Mouse (Mus musculus): ENCODE results near the gene Usp43. TPM values are rescaled to one million over a fixed set of nuclear protein-coding genes. Genes with fewer than 3 reads are reported as not detected.

The Usp43 gene
- polyA plus RNA-seq, 1 experiment from 2014 or later: 2.8 TPM

DNA sequence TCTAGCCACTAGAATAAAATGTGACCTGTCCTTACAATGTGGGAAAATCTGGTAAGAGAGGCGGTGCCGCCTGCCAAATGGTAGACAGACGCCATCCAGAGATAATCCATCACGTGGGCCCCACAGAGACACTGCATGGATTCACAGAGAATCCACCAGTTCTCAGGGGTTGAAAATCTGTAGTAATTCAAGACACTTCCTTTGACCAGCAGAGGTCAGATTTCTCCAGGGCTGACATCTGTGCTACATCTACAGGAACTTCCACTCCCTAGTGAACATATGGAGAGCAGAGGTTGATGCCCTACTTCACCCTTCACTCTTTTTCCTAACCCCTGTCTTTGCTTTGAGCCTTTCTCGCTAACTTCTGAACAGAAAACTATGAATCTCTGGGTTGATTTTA is 56.9 kb downstream of the Usp43 start:
- Histone ChIP-seq H3K4me3 (replicated peaks; ENCODE audit: low read length) (no peak overlapping the region), H3K4me2 (ENCODE audit: low read depth, low read length) (no peak overlapping the region), H3K36me3 (ENCODE audit: control insufficient read depth, insufficient read depth, low read length) (no peaks in the 10 kb centered on the region), H3K27me3 (ENCODE audit: control insufficient read depth, insufficient read depth, low read length) (no peaks in the 10 kb centered on the region), H3K9me3 (replicated peaks; ENCODE audit: control insufficient read depth, low read length) (no peaks in the 10 kb centered on the region), H3K27ac (ENCODE audit: low read length) (no peak overlapping the region), H3K4me1 (ENCODE audit: control insufficient read depth, insufficient read depth, low read length) (peaks cover 6% of the 10 kb centered on the region), H3K9ac (ENCODE audit: low read length) (no peak overlapping the region)
- no peak for ATAC-seq (ENCODE audit: insufficient read depth, low FRiP score)
- WGBS: 61% methylated on average over 5 of the region's 5 CpGs

- no peaks in the 10 kb centered on the region for H3K36me3 ChIP-seq (ENCODE audit: control insufficient read depth, insufficient read depth, low read length)
- 9% methylated on average over 7 of the region's 7 CpGs for WGBS
- H3K4me2 ChIP-seq (ENCODE audit: low read depth, low read length): no peak overlapping the region
- no peak overlapping the region for H3K4me3 ChIP-seq (replicated peaks; ENCODE audit: low read length)
- no peak overlapping the region for H3K9ac ChIP-seq (ENCODE audit: low read length)
- H3K4me1 ChIP-seq (ENCODE audit: control insufficient read depth, insufficient read depth, low read length): peaks cover 6% of the 10 kb centered on the region
- ATAC-seq (ENCODE audit: insufficient read depth, low FRiP score): no peak
- H3K27me3 ChIP-seq (ENCODE audit: control insufficient read depth, insufficient read depth, low read length): no peaks in the 10 kb centered on the region
- H3K9me3 ChIP-seq (replicated peaks; ENCODE audit: control insufficient read depth, low read length): no peaks in the 10 kb centered on the region
- peak overlapping the region; percentile 34; the same call in 1 of the 2 replicates for H3K27ac ChIP-seq (ENCODE audit: low read length)
These were observed 60.5 kb downstream of the Usp43 start for GRCm38 (mm10) chr11:67861399-67861838.

DNA sequence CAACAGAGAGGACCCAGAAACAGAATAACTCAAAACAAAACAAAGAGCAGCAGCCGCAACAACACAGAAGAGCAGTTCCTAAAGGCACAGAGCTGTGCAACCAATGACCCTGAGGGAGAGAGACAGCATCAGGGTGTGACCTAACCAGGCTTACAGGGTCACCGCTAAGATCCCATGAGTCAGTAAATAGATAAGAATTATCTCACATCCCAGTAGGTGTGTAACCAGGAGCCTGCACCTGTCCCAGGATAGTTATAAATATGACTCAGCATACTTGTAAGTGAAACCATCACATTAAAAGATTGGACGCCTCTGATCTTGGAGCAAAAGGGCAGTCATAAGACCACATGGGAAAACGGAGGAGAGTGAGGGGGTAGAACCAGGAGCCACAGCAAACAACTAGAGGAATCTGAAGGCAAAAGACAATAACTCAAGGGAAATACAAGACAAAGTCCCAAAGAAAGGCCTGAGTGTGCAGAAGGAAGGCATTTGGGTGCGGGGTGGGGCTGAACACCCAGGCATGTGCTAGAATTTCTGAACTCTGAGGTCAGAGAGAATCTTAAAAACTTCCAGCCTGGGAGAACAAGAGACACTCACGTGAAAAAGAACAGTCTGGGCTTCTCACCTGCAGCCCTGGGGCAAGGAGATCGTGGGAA is 61.1 kb downstream of the Usp43 start:
- Histone ChIP-seq H3K4me2 (ENCODE audit: low read depth, low read length) (no peak overlapping the region), H3K9me3 (replicated peaks; ENCODE audit: control insufficient read depth, low read length) (no peaks in the 10 kb centered on the region), H3K36me3 (ENCODE audit: control insufficient read depth, insufficient read depth, low read length) (no peaks in the 10 kb centered on the region; the same call in 1 of the 2 replicates), H3K27ac (ENCODE audit: low read length) (peak overlapping the region; percentile 34; the same call in 1 of the 2 replicates), H3K27me3 (ENCODE audit: control insufficient read depth, insufficient read depth, low read length) (no peaks in the 10 kb centered on the region), H3K9ac (ENCODE audit: low read length) (no peak overlapping the region), H3K4me3 (replicated peaks; ENCODE audit: low read length) (no peak overlapping the region), H3K4me1 (ENCODE audit: control insufficient read depth, insufficient read depth, low read length) (peaks cover 6% of the 10 kb centered on the region)
- 52% methylated on average over 7 of the region's 7 CpGs for WGBS
- no peak for ATAC-seq (ENCODE audit: insufficient read depth, low FRiP score)

- no peaks in the 10 kb centered on the region for H3K9me3 ChIP-seq (replicated peaks; ENCODE audit: control insufficient read depth, low read length)
- H3K4me3 ChIP-seq (replicated peaks; ENCODE audit: low read length): no peak overlapping the region
- ATAC-seq (ENCODE audit: insufficient read depth, low FRiP score): no peak
- H3K4me2 ChIP-seq (ENCODE audit: low read depth, low read length): no peak overlapping the region
- H3K27ac ChIP-seq (ENCODE audit: low read length): no peak overlapping the region
- H3K9ac ChIP-seq (ENCODE audit: low read length): no peak overlapping the region
- H3K36me3 ChIP-seq (ENCODE audit: control insufficient read depth, insufficient read depth, low read length): no peaks in the 10 kb centered on the region; the same call in 1 of the 2 replicates
- no peaks in the 10 kb centered on the region for H3K27me3 ChIP-seq (ENCODE audit: control insufficient read depth, insufficient read depth, low read length)
- WGBS: 81% methylated on average over 9 of the region's 9 CpGs
- peaks cover 6% of the 10 kb centered on the region for H3K4me1 ChIP-seq (ENCODE audit: control insufficient read depth, insufficient read depth, low read length)
These were observed 63.4 kb downstream of the Usp43 start for GRCm38 (mm10) chr11:67858518-67858917.

DNA sequence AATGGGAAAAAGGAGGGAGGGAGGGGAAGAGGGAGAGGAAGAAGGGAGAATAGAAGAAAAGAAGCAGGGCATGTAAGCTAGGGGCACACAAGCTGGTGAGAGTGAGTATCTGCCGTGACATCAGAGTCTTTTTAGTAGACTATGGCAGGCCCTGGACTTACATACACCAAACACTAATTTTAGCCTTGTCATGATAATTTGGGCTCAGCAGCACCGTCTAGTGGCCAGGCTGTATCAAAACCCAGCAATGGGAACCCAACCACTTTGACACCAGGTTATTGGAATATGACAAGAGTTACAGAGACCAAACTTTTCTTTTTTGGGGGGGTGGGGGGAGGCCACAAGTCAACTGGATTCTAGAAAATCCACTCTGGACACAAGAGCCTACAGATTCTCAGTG is 66.9 kb downstream of the Usp43 start:
- no peak for ATAC-seq (ENCODE audit: insufficient read depth, low FRiP score)
- H3K9ac ChIP-seq (ENCODE audit: low read length): no peak overlapping the region
- H3K27me3 ChIP-seq (ENCODE audit: control insufficient read depth, insufficient read depth, low read length): no peaks in the 10 kb centered on the region
- H3K4me2 ChIP-seq (ENCODE audit: low read depth, low read length): no peak overlapping the region
- no peaks in the 10 kb centered on the region for H3K4me1 ChIP-seq (ENCODE audit: control insufficient read depth, insufficient read depth, low read length)
- H3K27ac ChIP-seq (ENCODE audit: low read length): no peak overlapping the region
- no peaks in the 10 kb centered on the region; the same call in 1 of the 2 replicates for H3K36me3 ChIP-seq (ENCODE audit: control insufficient read depth, insufficient read depth, low read length)
- no peak overlapping the region for H3K4me3 ChIP-seq (replicated peaks; ENCODE audit: low read length)
- 36% methylated on average over 2 of the region's 2 CpGs for WGBS
- H3K9me3 ChIP-seq (replicated peaks; ENCODE audit: control insufficient read depth, low read length): no peaks in the 10 kb centered on the region

- ATAC-seq (ENCODE audit: insufficient read depth, low FRiP score): no peak
- Histone ChIP-seq H3K4me2 (ENCODE audit: low read depth, low read length) (no peak overlapping the region), H3K4me1 (ENCODE audit: control insufficient read depth, insufficient read depth, low read length) (no peaks in the 10 kb centered on the region), H3K27ac (ENCODE audit: low read length) (no peak overlapping the region), H3K9me3 (replicated peaks; ENCODE audit: control insufficient read depth, low read length) (no peaks in the 10 kb centered on the region), H3K9ac (ENCODE audit: low read length) (no peak overlapping the region), H3K27me3 (ENCODE audit: control insufficient read depth, insufficient read depth, low read length) (no peaks in the 10 kb centered on the region), H3K36me3 (ENCODE audit: control insufficient read depth, insufficient read depth, low read length) (no peaks in the 10 kb centered on the region; the same call in 1 of the 2 replicates), H3K4me3 (replicated peaks; ENCODE audit: low read length) (no peak overlapping the region)
- WGBS: 34% methylated on average over 6 of the region's 6 CpGs
These were observed 68.0 kb downstream of the Usp43 start for GRCm38 (mm10) chr11:67853996-67854395.

DNA sequence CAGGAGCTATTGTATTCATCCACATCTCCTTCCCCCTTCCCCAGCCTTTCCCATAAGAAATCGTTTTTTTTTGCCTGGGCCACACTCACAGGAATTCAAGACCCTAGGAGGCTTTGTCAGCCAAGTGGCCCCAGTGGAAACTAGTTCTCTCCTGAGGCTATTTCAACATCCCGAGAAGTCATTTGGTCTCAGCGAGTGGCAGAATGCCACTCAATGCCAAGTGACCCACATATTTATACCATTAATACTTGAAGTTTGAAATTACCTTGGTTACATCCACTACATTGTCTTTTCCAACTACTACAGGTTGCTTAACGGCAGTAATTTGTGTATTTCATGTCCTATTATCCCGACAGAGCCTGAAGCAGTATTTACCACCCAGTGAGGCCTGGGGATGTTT is 70.2 kb downstream of the Usp43 start:
- no peak for ATAC-seq (ENCODE audit: insufficient read depth, low FRiP score)

GRCm38 (mm10) chr11:67845193-67845592 is 76.8 kb downstream of the Usp43 start:
- Histone ChIP-seq H3K4me1 (ENCODE audit: control insufficient read depth, insufficient read depth, low read length) (no peaks in the 10 kb centered on the region), H3K4me3 (replicated peaks; ENCODE audit: low read length) (no peak overlapping the region), H3K36me3 (ENCODE audit: control insufficient read depth, insufficient read depth, low read length) (no peaks in the 10 kb centered on the region), H3K27ac (ENCODE audit: low read length) (no peak overlapping the region), H3K4me2 (ENCODE audit: low read depth, low read length) (no peak overlapping the region), H3K9me3 (replicated peaks; ENCODE audit: control insufficient read depth, low read length) (no peaks in the 10 kb centered on the region), H3K9ac (ENCODE audit: low read length) (no peak overlapping the region), H3K27me3 (ENCODE audit: control insufficient read depth, insufficient read depth, low read length) (no peaks in the 10 kb centered on the region)
- WGBS: 85% methylated on average over 4 of the region's 4 CpGs
- ATAC-seq (ENCODE audit: insufficient read depth, low FRiP score): no peak

More for the DNA sequence above, 70.2 kb downstream of the Usp43 start:
- no peaks in the 10 kb centered on the region; the same call in 1 of the 2 replicates for H3K36me3 ChIP-seq (ENCODE audit: control insufficient read depth, insufficient read depth, low read length)
- H3K27me3 ChIP-seq (ENCODE audit: control insufficient read depth, insufficient read depth, low read length): no peaks in the 10 kb centered on the region
- H3K9ac ChIP-seq (ENCODE audit: low read length): no peak overlapping the region
- 54% methylated on average over 5 of the region's 5 CpGs for WGBS
- H3K9me3 ChIP-seq (replicated peaks; ENCODE audit: control insufficient read depth, low read length): no peaks in the 10 kb centered on the region
- H3K27ac ChIP-seq (ENCODE audit: low read length): no peak overlapping the region
- no peak overlapping the region for H3K4me2 ChIP-seq (ENCODE audit: low read depth, low read length)
- H3K4me3 ChIP-seq (replicated peaks; ENCODE audit: low read length): no peak overlapping the region
- no peaks in the 10 kb centered on the region for H3K4me1 ChIP-seq (ENCODE audit: control insufficient read depth, insufficient read depth, low read length)

GRCm38 (mm10) chr11:67839810-67840209 is 82.1 kb downstream of the Usp43 start:
- WGBS: 71% methylated on average over 1 of the region's 1 CpGs
- Histone ChIP-seq H3K9ac (ENCODE audit: low read length) (no peak overlapping the region), H3K4me2 (ENCODE audit: low read depth, low read length) (no peak overlapping the region), H3K27me3 (ENCODE audit: control insufficient read depth, insufficient read depth, low read length) (no peaks in the 10 kb centered on the region), H3K27ac (ENCODE audit: low read length) (no peak overlapping the region), H3K9me3 (replicated peaks; ENCODE audit: control insufficient read depth, low read length) (no peaks in the 10 kb centered on the region), H3K4me1 (ENCODE audit: control insufficient read depth, insufficient read depth, low read length) (no peaks in the 10 kb centered on the region), H3K36me3 (ENCODE audit: control insufficient read depth, insufficient read depth, low read length) (no peaks in the 10 kb centered on the region), H3K4me3 (replicated peaks; ENCODE audit: low read length) (no peak overlapping the region)
- no peak for ATAC-seq (ENCODE audit: insufficient read depth, low FRiP score)

Data from stomach, embryonic 16.5 days (tissue).